Mouse (Mus musculus) spleen, postnatal 4 days (tissue): ENCODE data around the gene Man2b2.

Experiments used
- DNase-seq, 2 experiments: peaks; one replicate each; pipeline ENCODE4 v3.0.0; 2022; ENCODE audit warnings: low spot score in 2 of 2

Man2b2 gene

DNA sequence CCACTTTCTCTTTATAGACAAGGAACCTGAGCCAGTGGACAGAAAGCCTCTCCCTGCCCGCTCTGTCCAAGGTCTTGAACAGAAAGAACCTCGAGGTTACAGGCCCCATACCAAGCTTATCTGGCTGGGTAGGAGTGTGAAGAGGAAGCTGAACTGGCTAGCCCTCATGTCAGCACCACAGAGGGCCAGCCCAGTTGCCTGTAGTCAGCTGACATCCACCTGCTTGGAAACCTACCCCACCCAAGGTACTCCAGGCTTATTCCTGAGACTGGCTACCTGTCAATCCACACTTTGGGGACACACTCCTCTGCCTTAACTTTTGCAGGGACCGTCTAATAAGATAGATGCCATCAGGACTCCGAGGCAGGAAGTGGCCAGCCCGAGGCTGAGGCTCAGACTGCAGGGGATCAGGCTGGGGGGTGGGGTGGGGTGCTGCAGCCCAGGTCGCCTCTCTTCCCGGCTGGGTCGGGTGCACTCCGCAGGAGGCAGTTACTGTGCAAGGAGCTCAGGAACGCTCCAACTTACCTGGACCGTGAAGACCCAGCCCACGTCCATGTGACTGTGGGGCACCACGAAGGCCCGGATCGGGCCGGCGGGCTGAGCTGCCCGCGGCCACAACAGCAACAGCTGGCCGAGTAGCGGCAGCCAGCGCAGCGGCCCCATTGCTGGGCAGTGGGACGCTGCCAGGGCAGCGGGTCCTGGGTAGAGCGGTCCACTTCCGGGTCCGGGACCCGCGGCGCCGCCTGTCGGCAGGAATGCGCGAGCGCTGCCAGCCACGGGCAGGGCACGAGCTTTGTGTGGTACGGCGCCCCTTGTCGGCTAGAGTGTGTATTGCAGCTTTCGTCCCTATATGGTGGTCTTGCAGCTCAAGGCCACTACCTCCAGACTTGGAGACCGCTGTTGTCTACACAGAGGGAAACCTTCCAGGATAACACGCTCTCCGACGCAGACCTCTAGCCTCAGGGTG is at the start of gene Man2b2:
Gene Man2b2, minus strand, starts transcription at position 741 of the 967 bp plus-strand sequence.
- DNase-seq = peak; percentile 86 to 97

DNA sequence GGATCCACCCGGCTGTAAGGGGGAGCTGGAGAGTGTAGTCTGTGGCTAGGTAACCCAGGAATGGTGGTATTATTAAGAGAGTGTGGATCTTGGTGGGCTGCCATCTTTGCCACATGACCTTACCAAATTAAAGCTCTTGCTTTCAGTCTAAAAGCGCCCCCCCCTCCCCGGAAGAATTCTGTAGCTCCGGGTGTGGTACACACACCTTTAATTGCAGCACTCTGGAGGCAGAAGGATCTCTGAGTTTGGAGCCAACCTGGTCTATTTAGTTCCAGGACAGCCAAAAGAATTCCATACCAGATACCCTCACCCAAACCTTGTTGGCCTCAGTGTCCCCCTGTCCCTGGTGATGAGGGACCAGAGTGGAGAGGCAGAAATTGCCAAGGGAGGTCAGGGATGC is 48.3 kb upstream of the Man2b2 start:
- no peak for DNase-seq

DNA sequence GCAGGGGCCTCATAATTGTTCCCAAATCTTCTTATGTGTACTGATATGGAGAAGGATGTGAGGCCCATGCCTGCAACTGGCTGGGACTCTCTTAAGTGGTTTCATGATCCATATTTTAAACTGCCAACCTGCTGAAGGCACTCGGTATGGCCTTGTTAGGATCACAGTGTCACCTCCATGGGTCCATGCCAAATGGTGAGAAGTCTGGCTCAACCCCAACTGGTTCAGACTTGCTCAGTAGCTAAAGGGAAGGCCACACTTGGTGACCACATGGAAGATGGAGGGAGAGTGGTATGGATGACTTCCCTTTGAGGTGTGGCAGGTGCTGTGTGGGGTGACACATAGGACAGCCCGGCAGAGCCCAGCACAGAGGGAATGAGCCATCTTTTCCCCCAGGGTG is 47.2 kb upstream of the Man2b2 start:
- DNase-seq = no peak

DNA sequence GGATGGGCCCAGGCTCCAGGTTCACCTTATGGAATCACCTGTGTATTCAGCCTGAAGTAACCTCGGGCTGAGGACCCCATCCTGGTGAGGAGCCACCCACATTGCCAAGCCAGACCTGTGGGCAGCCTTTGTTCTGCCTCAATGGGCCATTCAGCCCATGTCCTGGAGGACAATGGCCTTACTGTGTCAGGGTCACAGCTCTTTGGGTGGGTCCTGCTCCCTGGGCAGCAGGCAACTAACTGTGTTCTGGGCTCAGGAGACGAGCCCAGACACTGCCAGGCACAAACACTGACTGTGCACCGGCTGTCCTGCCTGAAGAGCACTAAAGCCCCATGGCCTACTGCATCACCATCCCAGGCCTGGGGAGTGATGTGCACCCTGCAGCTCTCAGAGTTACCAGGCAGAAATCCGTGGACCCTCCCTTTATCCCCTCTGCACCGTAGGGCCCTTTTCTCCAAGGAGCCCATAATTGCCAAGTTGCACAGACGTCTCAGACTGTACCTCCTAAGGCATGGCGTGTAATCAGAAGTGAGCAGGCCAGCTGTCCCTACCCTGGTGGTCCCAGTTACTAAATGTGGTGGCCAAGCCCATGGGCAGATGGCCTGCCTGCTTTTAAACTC is 46.4 kb upstream of the Man2b2 start:
- no peak for DNase-seq

DNA sequence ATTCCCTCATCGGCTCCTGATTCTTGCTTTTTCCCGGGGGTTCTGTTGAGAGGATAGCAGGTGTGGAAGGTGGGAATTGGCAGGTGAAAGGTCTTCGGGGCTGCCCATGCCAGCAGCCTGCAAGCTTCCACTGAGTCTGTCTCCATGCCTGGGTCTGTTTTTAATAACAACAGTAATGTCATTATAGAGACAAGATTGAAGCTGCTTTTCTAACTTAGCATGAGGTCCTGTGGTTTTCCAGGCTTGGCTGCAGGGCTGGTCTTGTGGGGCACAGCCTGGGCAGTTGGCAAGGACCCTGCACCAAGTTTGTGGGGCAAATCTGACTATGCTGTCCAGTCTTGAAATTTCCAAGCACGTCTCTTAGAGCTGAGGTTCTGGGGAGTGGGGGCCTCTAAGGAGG is 45.5 kb upstream of the Man2b2 start:
- no peak for DNase-seq

DNA sequence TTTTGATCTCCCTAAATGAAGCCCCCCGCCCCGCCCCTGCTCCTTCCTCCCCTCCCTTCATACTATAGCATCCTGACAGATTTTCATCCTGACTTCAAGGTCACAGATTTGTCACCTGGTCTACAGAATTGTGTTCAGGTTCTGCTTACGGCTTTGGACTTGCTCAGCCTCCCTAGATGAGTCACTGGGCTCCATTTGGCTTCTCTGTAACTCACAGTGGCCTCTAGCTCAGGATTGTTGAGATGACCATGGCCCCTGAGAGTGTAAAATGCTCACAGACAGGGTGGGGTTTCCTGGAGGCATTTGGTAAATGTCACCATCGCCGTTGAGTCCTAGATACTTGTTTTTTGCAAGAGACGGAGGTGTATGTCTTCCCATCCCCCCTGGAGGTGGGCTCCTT is 40.5 kb upstream of the Man2b2 start:
- DNase-seq = no peak

DNA sequence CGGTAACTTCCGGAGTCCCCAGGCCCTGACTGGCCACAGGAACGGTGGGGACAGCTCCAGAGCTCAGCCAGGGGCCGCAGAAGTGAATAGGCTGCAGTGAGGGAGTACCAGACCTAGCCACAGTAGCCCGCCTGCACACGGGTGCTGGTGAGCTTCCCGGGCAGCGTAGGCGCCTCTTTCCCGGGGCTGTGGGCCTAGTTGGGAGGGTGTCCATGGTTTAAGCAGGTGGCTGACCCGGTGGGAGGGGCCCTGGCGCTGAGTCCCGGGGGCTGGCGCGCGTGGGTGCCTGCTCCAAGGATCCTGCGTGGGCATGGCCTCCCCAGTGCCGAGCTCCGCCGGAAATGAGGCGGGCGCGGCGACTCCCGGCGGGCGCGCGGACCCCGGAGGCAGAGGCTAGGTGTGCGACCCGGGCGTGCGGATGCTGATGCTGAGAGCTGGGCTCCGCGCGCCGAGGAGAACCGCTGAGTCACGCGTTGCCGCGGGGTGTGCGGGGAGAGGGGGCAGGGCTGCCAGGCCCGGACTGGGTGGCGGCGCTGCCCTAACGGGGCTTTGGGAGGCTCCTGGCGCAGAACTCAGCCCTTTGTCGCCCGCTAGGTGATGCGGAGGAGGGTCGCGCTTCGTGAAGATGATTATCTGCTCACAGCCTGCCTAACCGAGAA is 39.3 kb upstream of the Man2b2 start:
- DNase-seq = no peak

DNA sequence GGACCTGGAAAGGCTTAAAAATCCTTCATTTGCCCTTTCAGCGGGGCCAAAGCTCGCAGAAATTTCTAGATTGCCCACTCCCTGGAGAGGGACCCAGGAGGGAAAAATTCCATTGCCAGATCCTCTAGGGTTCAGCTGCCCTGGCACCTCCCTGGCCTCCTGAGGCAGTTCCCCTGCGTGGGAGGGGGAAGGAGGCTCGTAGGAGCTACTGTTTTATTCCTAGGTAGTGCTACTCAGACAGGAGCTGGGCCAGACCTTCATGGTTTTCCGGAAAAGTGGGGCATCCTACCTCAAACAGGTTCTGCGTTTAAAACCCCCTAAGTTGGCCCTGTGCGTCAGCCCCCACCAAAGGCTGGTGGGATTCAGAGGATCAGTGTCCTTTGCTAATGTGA is 38.7 kb upstream of the Man2b2 start:
- DNase-seq = no peak

DNA sequence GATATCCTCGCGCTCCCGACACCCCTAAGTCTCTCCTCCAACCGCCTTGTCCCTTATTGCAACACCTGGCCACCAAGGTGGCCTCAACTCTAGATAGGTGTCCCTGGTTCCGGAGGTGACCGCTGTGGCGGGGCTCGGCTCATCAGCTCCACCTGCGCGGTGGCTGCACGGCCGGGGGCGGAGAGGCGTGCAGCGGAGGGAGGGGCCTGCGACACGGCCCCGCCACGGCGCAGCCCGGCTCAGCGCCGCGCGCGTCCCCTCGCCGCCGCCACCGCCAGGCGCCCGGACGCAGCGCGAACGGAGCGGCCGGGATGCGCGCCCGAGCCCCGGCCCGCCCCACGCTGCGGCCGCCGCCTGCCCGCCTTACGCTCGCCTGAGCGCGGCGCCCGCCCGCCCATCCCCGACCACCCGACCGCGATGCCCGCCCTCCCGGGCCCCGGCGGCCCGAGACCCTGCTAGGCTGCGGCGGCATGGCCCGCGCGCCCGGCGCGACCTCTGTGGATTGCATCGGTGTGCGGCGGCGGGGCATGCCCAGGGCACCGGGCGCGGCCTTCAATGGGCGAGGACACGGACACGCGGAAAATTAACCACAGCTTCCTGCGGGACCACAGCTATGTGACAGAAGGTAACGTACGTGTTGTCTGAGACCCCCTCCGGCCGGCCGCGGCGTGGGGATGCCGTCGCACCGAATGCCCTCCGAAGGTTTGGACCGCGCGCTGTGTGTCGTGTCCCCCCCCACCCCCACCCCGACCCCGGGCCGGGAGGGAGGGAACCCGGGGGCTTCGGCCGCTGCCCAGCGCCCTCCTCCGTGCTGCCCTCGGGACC is 38.0 kb upstream of the Man2b2 start, which contains the start of gene Ppp2r2c:
Gene Ppp2r2c, plus strand, starts transcription at position 248 of the 825 bp plus-strand sequence.
- DNase-seq = no peak

DNA sequence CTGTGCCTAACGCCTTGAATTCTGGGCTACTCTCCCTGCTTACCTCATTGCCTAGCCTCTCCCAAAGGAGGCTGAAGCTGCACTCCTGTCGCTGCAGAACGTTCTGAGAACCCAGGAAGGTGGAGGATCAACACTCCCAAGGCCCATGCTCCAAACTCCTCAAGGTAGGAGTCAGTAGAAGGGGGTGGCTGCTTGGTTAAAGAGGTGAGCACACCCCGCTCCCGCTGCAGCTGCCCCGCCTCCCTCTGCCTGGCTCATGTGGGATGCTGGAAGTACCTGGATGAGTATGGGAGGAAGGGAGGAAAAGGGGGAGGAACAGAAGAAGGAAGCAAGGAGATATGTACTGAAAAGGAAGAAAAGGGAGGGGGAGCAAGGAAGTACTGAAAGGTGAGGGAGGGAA is 37.1 kb upstream of the Man2b2 start:
- DNase-seq = no peak

DNA sequence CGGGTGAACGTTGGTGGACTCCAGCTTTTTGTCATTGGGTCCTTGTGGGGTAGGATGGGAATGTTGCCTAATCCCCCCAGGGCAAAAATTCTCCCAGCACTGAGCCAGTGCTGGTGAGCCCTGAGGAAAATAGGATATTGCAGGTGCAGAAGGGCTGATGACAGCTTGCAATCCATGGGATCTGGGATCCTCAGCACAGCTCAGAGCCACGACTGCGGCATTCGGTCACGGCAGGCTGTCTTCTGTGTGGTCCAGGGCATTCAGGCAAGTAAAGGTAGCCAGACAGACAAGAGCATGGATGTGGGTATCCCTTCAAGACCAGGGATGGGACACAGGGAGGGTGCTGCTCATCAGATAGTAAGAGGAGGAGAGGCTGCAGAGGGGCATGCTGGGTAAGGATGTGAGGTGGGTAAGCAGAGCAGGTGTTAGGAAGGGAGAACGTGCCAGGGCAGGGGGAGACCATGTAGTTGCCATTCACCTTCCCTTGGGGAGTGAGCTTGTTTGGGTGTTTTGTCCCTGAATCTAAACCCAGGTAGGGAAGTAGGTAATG is 36.3 kb upstream of the Man2b2 start:
- DNase-seq = no peak

DNA sequence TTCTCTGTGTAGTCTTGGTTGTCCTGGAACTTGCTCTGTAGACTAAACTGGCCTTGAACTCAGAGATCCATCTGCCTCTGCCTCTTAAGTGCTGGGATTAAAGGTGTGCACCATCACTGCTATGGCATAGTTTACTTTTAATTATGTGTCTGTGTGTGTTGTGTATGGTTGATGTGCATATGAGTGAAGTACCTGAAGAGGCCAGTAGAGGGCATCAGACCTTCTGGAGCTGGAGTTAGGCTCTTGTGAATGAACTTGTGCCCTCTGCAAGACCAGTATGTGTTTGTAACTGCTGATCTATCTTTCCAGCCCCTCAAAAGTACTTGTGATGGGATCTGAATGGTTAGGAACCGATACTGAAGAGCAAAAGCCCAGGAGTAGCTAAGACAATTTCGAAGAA is 30.6 kb upstream of the Man2b2 start:
- no peak for DNase-seq

DNA sequence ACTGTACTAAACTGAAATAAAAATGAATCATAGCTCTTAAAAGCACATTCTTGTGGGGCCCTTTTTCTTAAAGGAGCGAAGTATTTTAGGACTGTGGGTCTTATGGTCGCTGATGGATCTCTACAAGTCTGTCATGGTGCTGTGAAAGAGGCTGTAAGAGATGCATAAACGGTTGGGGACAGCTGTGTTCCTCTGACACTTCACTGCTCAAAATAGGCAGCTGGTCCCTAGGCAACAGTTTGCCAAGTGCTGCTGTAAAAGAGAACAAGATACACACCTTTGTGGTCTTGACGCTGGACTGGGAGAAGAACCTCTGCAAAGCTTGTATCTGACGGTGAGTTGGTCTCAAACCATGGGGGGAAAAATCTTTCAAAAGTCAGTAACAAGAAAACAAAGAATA is 27.1 kb upstream of the Man2b2 start:
- no peak for DNase-seq

DNA sequence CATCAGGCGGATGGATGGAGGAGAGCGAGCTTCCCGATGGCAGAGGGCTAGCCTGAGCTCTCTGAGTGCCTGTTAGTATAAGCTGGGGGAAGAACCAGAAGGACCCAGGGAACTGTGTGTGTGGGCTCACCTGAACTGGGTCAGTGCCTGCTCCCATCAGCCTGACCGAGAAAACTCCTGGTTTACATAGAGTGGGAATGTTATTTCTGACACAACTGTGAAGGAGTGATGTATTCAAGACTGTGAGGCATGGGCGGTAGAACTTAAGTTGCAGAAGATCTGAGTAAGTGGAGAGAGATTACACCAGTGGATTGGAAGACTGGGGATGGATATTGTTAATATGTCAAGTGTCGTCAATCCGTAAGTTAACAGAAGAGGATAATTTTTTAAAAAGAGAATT is 26.1 kb upstream of the Man2b2 start:
- no peak for DNase-seq

DNA sequence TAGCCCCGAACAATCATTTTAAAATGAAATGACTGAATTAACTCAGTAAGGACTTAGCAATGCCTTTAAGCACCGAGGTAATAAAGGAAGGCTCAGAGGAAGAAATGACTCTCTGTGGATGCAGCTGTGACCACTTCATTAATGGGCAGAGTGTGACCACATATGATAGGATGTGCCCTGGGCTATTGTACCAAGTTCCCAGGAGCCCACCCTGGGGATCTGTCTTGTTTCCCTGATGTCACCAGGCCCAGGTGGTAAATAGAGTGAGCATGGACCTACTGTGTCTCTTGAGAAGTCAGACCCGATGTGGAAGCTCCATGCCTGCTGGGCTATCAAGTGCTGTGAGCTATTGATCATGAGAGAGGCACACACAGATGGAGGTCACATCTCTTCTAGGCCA is 24.7 kb upstream of the Man2b2 start:
- DNase-seq = no peak

DNA sequence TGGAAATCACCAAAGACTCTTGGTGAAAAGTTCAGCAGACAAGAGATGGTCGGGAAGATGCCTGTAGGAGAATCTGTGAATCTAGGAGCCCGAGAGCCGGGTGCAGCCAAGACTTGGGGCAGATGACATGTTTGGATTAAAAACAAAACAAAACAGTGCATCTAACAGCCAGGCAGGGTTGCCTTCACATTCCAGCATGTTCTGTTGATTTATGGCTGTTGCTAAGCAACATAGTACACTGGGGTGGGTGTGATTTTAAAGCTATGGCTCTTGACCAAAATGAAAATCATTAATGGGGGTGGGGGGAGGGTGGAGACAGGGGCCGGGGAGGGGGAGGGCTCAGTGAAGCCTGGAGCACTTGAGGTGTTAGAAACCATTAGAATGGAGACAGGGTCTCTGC is 21.1 kb upstream of the Man2b2 start:
- no peak for DNase-seq

DNA sequence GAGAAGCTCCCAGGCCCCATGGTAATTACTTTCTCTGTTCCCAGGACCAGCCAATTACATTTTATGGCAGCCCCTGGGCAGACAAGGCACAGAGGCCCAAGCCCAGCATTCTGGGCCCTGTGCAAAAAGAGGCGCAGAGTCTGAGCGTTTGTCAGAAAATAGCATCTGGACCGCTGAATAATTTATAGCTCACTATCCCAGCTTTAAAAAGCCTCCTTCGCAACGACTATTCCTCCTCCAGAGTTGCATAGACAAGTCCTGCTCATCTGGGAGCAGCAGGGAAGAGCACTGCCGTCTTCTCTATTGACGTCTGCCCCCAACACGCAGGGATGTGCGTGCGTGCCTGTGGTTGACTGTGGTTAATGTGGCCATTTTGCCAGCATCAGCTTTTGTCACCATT is 14.0 kb upstream of the Man2b2 start:
- no peak for DNase-seq

DNA sequence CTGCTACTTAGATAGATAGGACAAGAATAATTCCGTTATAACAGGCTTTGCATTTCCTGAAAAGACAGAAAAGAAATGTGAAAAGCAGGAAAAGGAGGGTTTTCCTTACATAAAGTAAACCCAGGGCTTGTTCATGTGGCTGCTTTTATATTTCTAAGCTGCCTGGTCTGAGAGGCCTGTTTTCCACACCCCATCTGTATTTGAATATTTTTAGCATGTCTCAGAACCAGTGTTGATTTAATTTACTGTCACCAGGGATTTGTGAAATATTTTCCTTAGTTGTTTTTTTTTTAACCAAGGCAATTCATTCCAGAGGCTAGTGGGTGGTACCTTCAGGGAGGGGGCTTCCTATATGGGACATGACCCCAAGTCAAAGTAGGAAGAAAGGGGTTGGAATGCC is 11.2 kb upstream of the Man2b2 start:
- no peak for DNase-seq

DNA sequence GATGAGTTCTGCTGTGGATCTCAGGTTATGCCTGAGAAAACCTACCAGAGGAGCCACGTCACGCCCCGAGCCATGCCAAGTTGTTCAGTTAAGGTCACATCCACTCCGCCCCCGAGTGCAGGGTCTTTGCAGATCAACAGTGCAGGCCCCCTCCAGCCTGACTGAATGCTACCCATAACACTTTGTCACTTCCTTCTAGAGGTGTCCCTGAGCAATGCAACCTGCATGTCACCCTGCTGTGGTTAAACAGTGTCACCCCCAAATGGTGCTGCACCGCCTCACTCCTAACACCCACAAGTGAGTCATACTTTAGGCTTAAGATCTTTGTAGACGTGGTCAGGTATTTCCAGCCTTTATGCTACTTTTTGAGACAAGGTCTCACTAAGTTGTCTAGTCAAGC is 9.6 kb upstream of the Man2b2 start:
- DNase-seq = no peak

DNA sequence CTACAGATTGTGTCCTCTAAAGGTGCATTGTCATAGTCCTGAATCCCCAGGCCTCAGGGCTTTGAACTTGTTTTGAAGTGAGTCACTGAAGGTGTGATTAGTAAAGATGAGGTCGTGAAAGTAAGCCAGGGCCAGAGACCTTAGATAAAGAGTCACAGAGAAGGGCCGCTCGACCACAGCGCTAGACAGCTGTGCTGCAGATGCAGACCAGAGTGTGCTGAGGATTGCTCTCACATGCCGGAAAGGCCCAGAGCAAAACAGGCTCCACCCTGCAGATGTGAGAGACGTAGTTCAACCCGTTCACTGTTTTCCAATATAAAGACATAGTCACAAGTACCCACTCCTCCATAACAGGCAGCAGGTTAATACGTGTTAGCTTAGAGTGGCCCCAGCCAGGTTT is 9.1 kb upstream of the Man2b2 start:
- no peak for DNase-seq

DNA sequence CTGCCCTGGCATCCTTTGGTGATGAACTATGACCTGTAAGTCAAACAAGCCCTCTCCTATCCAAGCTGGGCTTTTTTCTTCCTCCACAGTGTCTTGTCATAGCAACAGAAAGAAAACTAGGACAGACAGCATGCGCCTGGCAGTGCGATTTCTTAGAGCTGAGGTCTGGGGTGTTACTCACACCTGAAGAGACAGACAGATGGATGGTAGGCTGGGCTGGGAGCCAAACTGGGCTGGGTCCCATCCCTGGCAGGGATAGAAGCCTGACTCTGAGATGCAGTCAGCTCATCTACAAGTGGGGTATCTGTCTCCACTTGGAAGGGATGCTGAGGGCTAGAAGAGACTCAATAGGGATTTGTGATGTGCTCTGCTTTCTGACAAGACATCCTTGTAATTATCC is 8.6 kb upstream of the Man2b2 start:
- DNase-seq = no peak

DNA sequence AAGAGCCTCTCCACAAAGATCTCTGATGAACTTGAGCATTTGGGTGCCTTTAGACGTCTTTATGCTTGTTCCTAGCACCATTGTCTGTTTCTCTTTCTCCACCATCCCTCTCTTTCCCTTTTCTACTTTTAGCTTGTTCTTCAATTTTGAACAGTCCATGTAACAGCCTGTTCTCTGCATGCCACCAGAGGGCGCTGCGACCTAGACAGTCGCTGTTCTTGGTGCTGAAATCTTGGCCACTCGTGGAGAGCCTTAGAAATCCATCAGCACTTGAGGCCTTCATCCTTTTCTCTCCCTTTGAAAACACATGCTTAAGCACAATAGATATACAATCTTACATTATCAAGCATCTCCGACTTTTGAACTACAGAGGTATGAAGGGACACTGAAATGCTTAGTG is 5.5 kb upstream of the Man2b2 start:
- peak; percentile 64 to 87 for DNase-seq
